Mouse (Mus musculus) bone marrow macrophage, adult 2 months (primary cell): Measurements from ENCODE around the gene Prss50. TPM values are rescaled to one million over a fixed set of nuclear protein-coding genes. Genes with fewer than 3 reads are reported as not detected.

Source experiments
- H3K27ac ChIP-seq: 2 replicates; pipeline ENCODE4 v1.5.1; 2012; ENCODE audit warnings: low read depth, low read length; ENCODE audit not compliant: insufficient read depth
- H3K4me1 ChIP-seq: 2 replicates; pipeline ENCODE4 v1.6.1; 2012; ENCODE audit warnings: low read length; ENCODE audit not compliant: control insufficient read depth, insufficient read depth
- H3K4me3 ChIP-seq: 2 replicates; pipeline ENCODE4 v1.5.1; 2012; ENCODE audit warnings: mild to moderate bottlenecking, low read length, moderate library complexity; ENCODE audit not compliant: insufficient read depth
- CTCF ChIP-seq: IDR thresholded peaks from 2 replicates; pipeline ENCODE4 v1.5.1; 2012; ENCODE audit warnings: low read depth, mild to moderate bottlenecking, low read length, moderate library complexity
- POLR2A ChIP-seq: IDR thresholded peaks from 2 replicates; pipeline ENCODE4 v1.6.1; 2012; ENCODE audit warnings: mild to moderate bottlenecking, low read depth, low read length, borderline replicate concordance
- polyA plus RNA-seq: library from polyadenylated mRNA; stranded (reverse); fragments of >200 nt; gene quantifications from 2 replicates; pipeline ENCODE4 v1.2.4, GENCODE M21; 2012; ENCODE audit not compliant: missing spikeins, insufficient read depth, insufficient read length

The Prss50 gene
- polyA plus RNA-seq, 1 experiment, result not detected

- Histone ChIP-seq H3K27ac (peak overlapping the region; percentile 95), H3K4me1 (peaks cover 30% of the 10 kb centered on the region), H3K4me3 (peak overlapping the region; percentile 51)
- TF ChIP-seq CTCF, result no peak
- no peak for TF ChIP-seq POLR2A
These were observed 29.9 kb downstream of the Prss50 start for GRCm38 (mm10) chr9:110887388-110888303.

- H3K27ac ChIP-seq, result no peak overlapping the region
- no peak for TF ChIP-seq POLR2A
- no peak for TF ChIP-seq CTCF
- no peak overlapping the region for H3K4me3 ChIP-seq
- H3K4me1 ChIP-seq, result peaks cover 31% of the 10 kb centered on the region
These were observed 31.2 kb downstream of the Prss50 start for GRCm38 (mm10) chr9:110888935-110889334.

GRCm38 (mm10) chr9:110890026-110890783, 32.4 kb downstream of the Prss50 start:
- Histone ChIP-seq H3K27ac (no peak overlapping the region), H3K4me3 (no peak overlapping the region), H3K4me1 (peaks cover 31% of the 10 kb centered on the region)
- TF ChIP-seq CTCF, result peak; percentile 40; the same call in 1 of the 2 replicates
- TF ChIP-seq POLR2A, result no peak

- Histone ChIP-seq H3K4me3 (no peak overlapping the region), H3K27ac (no peak overlapping the region), H3K4me1 (peaks cover 30% of the 10 kb centered on the region)
- TF ChIP-seq CTCF, result no peak
- TF ChIP-seq POLR2A, result no peak
These were observed 33.5 kb downstream of the Prss50 start for GRCm38 (mm10) chr9:110891077-110891828.

- no peak overlapping the region for H3K4me3 ChIP-seq
- peaks cover 20% of the 10 kb centered on the region for H3K4me1 ChIP-seq
- no peak for TF ChIP-seq CTCF
- no peak for TF ChIP-seq POLR2A
- H3K27ac ChIP-seq, result no peak overlapping the region
These were observed 34.8 kb downstream of the Prss50 start for GRCm38 (mm10) chr9:110892552-110892951.

- no peak for TF ChIP-seq POLR2A
- TF ChIP-seq CTCF, result no peak
- Histone ChIP-seq H3K4me1 (peaks cover 13% of the 10 kb centered on the region; the same call in 1 of the 2 replicates), H3K4me3 (no peak overlapping the region), H3K27ac (no peak overlapping the region)
These were observed 35.7 kb downstream of the Prss50 start for GRCm38 (mm10) chr9:110893429-110893828.

- Histone ChIP-seq H3K4me3 (no peak overlapping the region), H3K27ac (no peak overlapping the region), H3K4me1 (0 out of 2 replicates have a peak, but pooled peaks cover 4% of the 10 kb centered on the region)
- no peak for TF ChIP-seq CTCF
These were observed 37.7 kb downstream of the Prss50 start for GRCm38 (mm10) chr9:110895507-110895906.

- Histone ChIP-seq H3K4me3 (no peak overlapping the region), H3K4me1 (0 out of 2 replicates have a peak, but pooled peaks cover 2% of the 10 kb centered on the region), H3K27ac (no peak overlapping the region)
- TF ChIP-seq CTCF, result no peak
- TF ChIP-seq POLR2A, result no peak
These were observed 38.2 kb downstream of the Prss50 start for GRCm38 (mm10) chr9:110895994-110896393.

GRCm38 (mm10) chr9:110896595-110896994, 38.8 kb downstream of the Prss50 start:
- TF ChIP-seq CTCF (no peak), POLR2A (no peak)
- H3K27ac ChIP-seq, result no peak overlapping the region
- 0 out of 2 replicates have a peak, but pooled peaks cover 2% of the 10 kb centered on the region for H3K4me1 ChIP-seq
- H3K4me3 ChIP-seq, result no peak overlapping the region
